Mouse (Mus musculus) adrenal gland (tissue): ENCODE data around the gene 1700030K09Rik.

ENCODE experiments used
- intact Hi-C: fragments of 180-260 bp; cut with DNase I; formaldehyde crosslinking; loops from one replicate; pipeline ENCODE4 v1.15.1; 2025
- microRNA-seq, 2 experiments: library from miRNA; unstranded; fragments of <30 nt; microRNA quantifications; one replicate each; pipeline ENCODE4; 2019

1700030K09Rik gene

DNA sequence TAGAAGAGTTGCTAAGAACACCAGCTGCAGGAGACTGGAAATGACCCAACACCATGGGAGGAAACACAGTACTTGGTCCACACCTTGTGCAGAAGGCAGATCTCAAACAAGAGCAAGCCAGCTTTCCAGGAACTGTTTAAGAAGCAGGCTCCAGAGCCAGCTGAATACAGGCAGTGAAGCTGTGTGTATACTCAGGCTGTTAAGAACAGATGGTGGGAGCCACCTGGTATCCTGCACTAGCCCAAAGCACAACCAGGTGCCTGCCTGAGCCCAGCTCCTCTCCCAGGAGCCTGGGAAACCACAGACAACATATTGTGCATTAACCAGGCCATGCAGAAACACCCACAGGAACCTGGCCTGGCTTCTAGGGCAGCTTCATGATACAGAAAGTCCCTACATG, 60.5 kb downstream of the 1700030K09Rik start:
- intact Hi-C loops = no loop called here

DNA sequence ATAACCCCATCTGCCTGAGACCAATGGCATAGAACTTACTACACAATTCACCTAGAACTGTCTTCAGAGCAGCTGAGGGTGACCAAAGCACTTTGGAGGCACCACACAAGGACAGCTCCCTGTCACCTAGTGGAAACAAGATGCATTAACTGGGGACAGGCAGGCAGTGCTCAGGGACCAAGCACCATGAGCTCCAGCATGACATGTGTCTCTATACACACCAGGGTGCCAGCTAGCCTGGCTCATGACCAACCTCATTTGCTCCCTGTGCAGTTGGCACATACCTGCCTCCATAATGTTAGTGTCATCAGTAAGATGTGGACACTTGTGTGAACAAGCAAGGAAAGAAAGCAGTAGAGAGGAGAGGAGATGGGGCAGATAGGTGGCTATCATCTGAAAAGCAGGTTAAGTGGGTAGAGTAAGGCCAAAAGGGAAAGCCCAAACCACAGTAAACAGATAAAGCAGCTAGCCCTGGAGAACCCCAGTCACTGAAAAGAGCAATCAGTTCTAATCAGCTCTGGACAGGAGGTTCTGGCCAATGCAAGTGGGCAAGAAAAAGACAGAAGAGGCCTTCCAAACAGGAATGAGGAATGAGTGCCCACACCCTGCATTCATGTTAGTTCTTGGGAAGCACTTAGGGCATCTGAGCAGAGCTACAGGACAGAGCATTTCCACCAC, 61.1 kb downstream of the 1700030K09Rik start:
- intact Hi-C loops = no loop called here

GRCm38 (mm10) chr8:72507505-72507904, 63.8 kb downstream of the 1700030K09Rik start:
- intact Hi-C loops = no loop called here

Small RNA genes lying within 50 kb of the gene (microRNA-seq; reads per million reads assigned to microRNA genes)
- gene Mir7068 = 0.49 to 0.69 reads per million in 2 experiments
